Mouse (Mus musculus): ENCODE results near the gene Hspa4l.

DNA sequence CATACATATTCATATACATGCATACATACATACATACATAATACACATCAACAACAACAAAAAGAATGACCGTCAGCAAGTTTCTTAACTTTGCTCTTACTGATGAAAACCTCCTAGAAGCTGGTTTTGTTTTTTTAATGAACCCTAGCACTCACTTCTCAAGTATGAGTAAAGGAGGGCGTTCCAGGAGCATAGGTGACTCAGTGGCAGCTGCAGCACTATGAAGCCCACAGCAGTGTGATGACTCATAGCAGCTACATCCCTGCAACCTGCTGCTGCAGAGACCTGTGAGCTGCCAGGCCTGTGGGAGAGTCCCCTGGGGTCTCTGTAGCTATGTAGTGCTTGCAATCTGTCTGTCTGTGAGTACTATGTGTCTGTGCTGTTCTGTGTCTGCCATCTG is 17.0 kb downstream of the Hspa4l start:
- no peak for TF ChIP-seq POLR2A (IDR thresholded peaks at IDR 0.05; ENCODE audit: borderline replicate concordance, extremely low read depth, insufficient read depth, insufficient read length, poor library complexity, severe bottlenecking)
- TF ChIP-seq CTCF (IDR thresholded peaks at IDR 0.05; ENCODE audit: borderline replicate concordance, extremely low read depth, insufficient read depth, insufficient read length) = no peak

Measured in brain, embryonic 14.5 days (tissue).